Mouse (Mus musculus) embryo, embryonic 9.5 days (tissue): ENCODE measurements around the gene Eipr1.

Source experiments
- DNase-seq: peaks from one replicate; pipeline ENCODE4 v3.0.0-alpha.2; 2017; ENCODE audit errors: extremely low spot score

The Eipr1 gene

DNA sequence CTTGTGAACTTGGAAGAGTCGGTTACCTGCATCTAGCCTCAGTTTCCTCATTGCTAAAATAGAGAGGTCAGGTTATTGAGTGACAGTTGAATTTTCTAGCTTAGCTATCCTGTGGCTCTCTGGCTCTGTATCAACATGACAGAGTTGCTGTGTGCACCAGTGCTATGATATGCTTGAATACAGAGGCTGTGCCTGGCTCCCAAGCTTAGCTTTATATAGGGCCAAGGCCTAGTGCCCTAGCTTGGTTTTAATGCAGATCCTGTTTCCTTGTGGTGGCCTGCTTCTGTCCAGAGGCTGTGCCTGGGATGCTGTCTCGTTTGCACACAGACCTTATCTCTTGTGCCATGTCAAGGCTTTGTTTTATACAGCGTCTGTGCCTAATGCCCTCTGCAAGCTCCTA lies 66.3 kb downstream of the Eipr1 start:
- DNase-seq, result peak; percentile 36

DNA sequence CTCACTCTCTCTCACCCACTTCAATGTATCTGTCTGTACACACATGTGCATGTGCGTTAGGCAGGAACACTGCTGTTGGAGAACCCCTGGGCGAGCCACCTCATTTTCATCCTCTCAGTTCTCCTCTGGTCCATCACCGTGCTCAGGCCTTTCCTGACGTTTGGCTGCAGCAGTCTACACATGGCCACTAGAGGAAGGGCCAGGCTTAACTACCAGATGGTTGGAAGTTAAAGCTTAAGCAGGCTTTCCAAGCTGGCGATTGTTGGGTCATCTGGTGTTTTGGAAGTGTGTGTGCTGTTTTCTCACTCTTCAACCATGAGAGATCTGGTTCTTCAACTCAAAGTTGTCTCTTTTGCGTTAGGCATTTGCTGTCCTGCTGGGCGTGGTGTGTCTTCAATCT lies 71.9 kb downstream of the Eipr1 start:
- no peak for DNase-seq

DNA sequence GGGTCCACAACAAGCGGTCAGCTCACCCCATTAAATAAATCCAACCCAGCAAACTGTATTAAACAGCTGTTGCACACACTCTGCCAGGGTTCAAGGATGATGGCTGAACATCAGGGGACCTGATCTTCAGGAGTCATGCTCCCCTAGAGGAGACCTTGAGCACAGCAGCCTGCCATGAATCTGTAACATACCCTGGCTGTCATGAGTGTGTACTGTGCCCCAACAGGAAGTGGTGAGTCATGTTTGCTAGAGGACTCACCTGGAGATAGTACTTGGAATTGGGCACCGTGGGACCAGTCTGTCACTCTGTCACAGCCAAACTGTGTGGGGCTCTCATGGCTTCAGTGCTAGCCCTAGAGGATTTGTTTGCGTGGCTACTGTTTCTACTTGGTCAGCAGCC lies 77.9 kb downstream of the Eipr1 start:
- DNase-seq, result no peak

DNA sequence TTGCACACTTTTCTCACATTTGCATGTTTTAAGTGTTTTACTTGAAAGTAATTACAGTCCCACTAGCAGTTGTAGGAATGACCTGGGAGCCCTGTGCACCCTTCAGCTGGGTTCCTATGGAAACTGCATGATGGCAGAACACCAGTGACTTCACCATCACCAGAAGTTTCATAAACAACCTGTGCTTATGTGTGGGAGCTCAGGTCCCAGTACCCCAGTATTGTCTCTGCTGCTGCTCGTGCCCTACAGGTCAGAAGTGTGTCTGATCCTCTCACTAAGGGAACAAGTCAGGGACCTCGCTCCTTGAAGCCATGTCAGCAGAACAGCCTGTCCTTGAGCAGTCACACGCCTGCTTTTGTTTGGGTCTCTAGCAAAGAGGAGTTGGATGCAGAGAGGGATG lies 78.9 kb downstream of the Eipr1 start:
- no peak for DNase-seq

DNA sequence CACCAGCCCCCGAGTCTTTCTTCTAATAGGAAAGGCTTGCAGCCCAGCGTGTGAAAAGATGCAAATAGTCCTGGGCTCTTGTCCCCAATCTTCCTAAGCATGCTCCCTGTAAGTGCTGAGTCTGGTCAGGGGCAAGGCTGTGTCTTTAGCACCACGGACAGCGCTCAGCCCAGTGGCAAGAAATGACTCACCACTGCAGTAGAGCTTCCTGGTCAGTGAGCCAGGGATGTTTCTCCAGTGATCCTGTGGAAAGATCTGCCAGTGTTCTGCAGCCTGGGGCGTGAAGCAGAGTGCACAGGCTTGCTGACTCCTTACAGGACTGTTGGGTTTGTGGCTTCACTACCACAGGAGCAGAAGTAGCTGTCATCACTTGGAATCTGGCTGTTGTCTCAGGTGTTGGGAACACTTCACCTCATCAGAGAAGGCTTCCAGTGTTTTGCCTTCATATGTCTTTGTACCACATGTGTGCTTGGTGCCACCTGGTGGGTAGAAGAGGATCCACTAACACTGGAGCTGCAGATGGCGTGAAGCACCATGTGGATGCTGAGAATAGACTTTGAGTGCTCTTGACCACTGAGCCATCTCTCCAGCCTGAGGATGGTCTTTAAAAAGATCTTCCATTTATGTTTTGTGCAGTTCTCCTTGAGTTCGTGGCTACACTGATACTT lies 79.6 kb downstream of the Eipr1 start:
- peak; percentile 66 for DNase-seq

DNA sequence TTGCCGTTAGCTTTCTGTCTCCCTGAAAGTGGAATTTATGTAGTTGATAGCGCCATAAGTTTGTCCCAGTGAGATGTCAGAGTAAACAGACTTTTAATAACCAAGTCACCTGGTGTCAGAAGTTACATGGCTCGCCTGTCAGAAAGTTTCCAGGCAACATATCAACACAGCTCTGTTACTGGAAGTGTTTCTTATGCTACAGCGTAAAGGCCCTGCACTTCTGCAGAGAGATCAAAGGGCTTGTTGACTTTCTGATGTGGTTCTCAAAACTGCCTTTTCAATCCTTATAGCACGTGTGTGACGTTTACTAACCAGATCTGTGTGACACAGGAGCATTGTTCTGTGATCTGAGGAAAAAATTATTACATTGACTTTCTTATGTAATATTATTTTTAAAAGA lies 82.7 kb downstream of the Eipr1 start:
- no peak for DNase-seq

DNA sequence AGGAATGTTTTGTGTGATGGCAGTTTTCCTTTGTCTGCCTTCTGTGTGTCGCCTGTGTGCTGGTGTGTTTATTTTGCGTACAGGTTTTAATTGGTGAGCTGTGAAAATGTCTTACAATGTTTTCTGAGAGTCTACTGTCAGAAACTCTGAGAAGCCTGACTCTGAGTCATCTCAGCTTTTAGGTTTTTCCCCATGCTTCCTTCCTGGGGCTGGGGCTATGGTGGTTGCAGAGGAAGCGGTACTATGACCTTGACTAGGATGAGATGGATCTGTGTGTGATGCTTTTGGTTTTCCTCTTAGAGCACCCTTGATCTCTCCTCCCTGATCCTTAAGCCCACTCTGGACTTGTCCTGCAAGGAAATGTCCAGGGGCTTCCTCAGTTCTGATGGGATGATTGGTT lies 84.1 kb downstream of the Eipr1 start:
- DNase-seq, result no peak

DNA sequence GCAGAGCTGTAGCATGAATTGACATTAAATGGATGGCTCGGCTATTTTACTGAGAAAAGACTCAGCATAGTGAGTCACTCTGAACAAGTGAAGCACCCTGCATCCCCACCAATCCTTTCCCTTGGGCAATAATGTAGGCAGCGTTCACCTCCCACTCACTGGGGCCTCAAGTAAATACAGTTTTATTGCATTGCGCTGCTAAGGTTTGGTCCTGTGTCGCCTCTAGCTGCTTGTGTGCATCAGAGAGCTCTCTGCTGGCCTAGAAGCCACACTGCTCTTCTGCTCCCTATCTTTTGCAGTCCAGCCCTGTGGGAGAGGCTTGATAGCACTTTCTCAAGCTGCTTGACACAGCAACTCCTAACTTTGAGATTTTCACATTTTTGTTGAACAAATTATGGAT lies 86.7 kb downstream of the Eipr1 start:
- DNase-seq, result no peak

DNA sequence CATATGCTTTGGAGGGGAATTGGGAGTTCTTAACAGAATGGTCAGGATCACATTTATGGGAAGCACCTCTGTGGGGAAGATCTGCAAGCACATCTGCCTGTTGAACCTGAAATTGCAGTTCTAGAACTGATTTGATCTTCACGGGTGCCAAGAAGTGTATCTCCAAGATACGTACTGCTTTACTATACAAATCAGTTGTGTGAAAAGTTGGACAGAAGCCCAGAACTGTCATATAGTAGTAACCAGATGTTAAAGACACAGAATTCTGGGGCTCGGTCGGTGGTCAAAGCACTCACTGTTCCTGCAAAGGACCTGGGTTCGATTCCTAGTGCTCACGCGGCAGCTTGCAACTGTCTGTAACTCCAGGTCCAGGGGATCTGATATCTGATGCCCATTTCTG lies 87.4 kb downstream of the Eipr1 start:
- DNase-seq, result no peak

DNA sequence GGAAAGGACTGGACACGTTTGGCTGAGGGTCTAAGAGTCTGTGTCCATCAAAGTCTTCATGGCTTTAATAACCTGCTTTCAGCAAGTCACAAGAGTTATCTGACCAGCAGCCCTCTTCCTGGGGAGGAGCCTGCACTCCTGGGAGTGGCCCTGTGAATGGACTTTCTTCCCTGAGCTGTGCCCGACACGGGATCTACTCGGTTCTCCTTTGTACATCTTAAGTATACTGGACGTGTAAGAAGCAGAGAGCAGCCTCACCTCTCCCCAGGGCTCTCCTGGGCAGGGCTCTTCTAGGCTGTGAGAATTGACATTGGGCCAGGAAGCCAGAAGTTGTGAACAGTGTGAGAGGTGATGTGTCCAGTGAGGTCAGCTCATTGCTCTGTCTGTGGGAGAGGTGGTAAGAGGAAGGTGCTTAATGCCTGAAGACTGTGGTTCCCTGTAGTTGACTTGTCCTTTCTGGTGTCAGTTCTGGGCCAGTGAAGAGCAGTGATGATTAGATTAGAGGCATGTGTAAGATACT lies 89.6 kb downstream of the Eipr1 start:
- no peak for DNase-seq

DNA sequence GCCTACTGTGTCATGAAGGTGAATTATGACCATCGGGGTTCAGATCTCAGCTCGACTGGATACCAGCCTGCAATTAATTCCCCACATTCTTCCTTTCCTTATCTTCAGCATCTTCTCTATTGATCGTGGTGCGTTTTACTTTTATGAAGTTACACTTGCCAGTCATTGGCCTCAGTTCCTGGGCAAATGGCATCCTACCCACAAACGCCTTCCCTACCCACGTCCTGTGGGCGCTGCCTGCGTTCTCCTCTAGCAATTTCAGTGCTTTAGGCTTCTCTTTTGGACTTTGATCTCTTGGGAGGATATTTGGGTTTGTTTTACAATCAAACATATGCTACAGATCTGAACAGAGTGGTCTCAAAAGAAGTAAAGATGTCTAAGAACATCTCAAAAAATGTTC lies 94.2 kb downstream of the Eipr1 start:
- DNase-seq, result no peak

DNA sequence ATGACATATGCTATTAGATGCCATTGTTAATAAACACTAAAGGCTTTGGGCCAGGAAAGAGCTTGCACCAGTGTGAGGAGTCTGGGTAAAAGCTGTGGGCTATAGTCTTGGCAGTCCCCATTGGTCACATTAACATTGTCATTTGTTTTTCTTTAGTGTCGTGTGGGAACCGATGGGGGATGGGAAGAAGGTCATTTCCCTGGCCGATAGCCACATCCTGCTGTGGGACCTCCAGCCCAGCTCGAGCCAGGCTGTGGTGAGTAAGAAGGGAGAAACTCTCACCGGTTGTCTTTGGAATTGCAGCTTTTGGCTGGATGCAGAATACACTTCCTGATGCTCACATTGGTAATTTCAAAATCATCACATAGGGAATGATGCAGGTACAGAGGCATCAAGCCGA lies 95.8 kb downstream of the Eipr1 start:
- DNase-seq, result no peak

DNA sequence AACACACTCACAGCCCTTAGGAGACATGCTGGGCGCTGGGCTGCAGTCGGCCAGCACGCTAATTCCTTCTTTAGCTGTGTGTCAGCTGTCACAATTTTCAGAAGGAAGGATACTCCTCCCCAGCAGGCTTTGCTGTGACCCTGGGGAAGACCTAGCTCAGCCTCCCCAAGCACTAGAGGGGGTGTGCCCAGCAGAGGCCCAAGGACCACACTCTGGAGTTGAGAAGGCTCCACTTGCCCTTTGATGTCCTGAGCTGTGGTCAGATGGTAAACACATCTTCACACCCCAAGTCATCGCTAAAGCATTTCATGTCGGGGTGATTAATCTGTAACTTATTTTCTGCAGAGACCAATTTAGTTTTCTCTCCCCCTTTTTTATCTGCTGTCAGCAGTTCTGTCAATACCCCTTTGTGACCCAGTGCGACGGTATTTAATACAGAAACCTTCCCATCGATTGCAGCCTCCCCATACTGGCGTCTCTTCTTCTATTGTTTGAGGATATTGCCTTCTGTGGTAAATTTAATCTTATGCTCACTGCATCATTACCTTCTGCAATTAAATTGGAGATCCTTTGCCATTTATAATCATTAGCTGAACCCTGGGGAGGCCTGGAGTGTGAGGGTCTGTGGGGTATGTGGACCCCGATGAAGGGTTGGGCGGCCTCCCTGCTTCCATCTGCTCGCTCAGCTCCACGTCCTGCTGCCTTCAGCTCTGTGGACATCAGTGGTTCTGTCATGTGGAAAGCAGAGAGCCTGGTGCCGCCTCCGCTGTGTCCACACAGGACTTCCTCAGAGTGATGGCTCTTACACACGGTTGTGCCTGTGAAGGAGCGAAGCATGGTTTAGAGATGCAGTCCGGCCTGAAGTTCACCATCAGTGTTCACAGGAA lies 97.4 kb downstream of the Eipr1 start:
- no peak for DNase-seq

DNA sequence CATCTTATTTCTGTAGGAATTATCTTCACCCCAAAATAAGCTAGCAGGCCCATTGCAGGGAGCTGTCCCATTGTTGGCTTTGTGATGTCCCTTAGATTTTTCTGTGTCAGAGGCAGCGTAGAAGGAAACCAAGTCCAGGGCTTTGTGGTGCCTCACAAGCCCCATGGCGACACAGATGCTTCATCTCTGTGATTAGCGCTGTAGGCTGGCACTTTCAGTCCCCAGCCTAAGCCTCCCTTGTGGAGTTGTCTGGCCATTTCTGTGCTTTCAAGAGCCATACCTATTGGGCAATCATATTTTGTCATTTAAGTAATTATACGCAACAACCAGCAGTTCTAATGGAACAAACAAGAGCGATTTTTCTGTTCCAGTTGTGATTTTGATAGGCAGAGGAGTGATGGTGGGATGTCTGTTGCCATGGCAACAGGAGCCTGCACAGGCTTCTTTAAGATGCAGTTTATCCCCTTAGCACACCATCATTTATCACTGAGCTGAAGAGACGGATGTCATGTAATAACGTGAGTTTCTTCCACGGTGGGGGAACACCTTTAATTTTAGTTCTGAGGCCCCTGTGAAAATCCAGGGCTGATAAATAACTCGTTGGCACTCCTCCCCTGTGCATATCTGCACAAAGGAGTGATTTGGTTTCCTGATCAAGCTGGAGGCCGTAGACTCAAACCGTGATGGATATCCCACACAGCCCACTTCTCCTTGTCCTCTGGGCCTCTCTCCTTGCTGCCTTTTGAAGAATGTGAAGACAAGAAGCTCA lies 108.1 kb downstream of the Eipr1 start:
- peak; percentile 14 for DNase-seq

DNA sequence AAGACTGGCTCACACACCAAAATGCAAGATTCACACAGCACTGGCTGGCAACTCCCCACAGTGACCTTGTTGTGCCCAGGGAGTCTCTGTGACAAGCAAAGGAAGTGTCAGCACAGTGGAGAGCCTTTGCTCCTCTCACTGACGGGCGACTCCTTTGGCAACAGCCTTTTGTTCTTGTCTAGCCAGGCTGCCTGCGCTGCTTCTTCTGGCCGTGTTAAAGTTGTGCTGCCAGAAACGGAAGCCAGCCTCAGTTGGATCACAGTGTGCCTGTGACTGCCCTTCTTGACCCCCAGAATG lies 108.6 kb downstream of the Eipr1 start:
- DNase-seq, result peak; percentile 13

DNA sequence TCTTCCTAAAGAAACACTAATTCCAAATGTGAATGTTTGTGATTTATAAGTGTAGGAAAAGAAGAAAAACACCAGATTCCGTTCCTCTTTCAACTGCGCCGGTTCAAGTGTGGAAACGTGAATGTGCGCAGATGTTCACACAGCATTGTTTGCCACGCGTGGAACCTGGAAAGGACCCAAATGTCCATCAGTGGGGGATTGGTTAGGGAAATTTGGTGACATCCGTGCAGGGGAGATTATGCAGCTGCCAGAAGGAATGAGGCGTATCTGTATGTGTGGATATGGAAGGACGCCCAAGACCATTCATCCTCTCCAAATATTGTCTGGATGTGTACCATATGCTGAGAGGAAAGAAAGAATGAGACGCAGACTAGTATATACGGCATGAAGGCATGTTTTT lies 111.7 kb downstream of the Eipr1 start:
- DNase-seq, result no peak

DNA sequence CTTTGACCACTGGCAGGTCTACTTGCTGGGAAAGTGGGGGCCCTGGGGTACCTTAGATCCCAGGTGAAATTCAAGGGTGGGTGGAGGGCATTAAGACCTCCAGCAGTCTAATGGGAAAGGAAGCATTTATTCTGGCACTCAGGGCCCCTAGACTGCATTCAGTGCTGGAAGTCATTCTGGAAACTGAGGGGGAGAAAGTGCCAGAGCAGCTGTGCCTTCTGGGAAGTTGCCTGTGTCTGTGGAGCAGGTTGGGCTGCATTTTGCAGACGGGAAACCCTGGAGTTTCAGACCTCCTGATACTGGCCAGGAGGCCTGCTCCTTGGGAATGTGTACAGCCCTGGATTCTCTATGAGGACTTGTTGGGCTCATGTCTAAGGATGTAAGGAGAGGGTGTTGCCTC lies 114.5 kb downstream of the Eipr1 start:
- no peak for DNase-seq

DNA sequence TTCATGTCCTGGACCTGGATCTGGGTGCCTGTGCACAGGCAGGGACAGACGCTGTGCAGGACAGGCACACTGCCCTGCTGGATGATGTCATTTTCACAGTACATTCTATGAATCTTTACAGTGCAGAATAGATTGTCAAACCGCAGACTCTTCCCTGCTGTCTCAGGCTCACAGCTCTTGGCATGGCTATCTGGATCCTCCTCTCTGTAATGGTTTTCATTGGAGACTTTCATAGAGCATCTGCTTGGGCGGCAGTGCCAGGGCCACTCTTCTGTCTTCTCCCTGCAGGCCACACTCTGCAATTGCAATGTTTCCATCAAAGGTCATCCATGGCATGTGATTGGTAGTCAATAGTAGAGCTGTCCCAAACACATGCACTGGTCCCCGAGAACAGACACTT lies 117.2 kb downstream of the Eipr1 start:
- DNase-seq, result no peak

DNA sequence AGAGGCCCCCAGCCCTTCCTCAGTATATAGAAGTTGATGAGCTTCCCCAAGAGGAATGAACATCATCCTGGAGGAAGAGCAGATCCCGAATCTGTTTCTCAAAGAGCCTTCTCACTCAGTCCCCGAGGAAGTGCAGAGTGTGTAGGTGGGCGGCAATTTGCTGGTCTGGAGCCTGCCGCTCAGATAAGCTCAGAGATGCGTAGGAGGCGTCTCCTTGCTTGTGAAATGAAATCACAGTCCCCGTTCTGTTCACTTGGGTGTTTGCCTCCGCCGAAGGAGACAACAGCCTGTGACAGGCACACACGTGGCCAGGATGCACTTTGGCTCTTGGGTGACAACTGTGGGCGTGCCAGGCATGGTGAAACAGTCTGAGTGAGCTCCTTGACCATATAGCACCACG lies 120.7 kb downstream of the Eipr1 start:
- DNase-seq, result no peak

DNA sequence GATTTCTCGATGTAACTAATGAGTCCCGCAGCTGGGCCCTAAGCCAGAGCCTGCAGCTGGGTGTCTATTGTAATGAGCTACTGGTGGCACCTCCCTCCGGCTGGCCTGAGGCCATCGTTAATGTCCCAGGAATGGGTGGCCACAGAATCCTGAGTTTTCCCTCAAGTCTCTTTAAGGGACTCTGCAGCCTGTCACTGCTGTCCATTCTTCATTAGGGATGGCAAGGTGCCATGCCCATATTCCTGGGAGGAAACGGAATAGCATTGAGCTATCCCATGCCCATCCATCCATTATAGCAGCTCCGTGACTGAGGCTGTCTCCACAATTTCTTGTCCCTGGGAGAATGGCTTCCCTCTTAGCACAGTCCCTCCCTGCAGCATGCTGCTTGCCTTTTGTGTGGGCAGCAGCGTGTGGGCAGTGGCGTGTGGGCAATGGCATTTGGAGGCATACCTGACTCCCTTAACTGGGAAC lies 123.2 kb downstream of the Eipr1 start:
- DNase-seq, result no peak

DNA sequence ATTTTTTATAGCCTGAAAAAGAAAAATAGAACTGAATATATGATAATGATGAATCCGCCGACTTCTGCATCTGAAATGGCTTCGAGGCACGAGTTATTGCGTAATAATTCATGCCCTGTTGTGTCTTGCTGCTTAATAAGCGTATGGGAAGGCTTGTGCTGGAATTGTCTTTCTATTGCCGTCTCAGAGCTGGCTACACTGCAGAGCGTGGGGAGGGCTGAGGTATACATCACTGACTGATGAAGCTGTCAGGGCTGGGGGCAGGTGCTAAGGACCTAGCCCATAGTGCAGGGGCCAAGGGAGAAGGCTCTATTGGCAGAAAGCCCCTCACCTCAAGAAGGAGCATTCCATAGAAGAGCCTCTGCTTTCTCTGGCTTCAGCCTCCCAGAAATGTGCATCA lies 123.9 kb downstream of the Eipr1 start:
- DNase-seq, result no peak

DNA sequence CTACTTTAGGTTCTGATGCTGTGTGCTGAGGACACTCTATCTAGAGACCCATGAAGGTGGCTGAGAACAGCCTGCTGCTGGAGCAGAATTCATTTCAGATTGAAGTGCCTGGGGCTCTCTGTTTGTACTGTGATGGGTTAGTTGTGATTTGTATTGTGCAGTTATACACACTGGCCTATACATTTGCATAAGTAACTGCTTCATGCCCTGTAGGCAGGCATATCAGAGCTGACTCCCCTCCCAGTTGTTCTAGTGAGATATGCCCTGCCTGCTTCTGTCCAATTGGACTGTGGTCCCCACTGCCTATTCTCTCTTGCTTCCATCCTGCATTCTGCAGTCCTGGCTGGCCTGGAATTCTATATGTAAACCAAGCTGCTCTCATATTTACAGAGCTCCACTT lies 128.9 kb downstream of the Eipr1 start:
- DNase-seq, result no peak

DNA sequence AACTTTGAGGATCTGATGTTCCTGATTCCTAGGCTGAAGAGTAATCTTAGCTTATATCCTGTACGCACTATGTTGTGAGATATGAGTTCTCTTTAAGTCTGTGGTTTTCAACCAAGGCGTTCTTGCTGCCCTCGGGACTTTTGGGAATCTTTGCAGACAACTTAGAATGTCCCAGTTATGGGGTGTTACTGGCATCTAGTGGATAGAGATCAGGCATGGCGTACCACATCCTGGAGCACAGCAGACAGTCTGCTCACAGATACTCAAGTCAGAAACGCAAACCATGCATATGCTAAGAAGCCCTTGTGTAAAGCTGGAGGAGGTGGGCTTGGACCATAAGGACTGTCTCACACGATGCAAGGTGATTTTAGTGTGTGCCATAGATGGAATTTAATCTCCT lies 136.1 kb downstream of the Eipr1 start:
- no peak for DNase-seq
